In genomic region chr19:6565136-6565535, GRCm38 (mm10) we compare ENCODE assay signal across 12 mouse cellular contexts.
"Had no signal": no experiment of that assay in that cellular context is flagged by ENCODE, and none has a peak within 500 bp of the region (broad histone marks: within the 10 kb centered on the region; RNA-seq: fewer than 3 reads in every experiment).

No protein-coding gene starts in this region.

- DNase-seq: gastrocnemius, postnatal 10 days; gastrocnemius, postnatal 25 days; heart, adult 18-20 months; heart, postnatal 10 days; heart, postnatal 4 days; kidney, adult 18-20 months; kidney, adult 8-10 months; kidney, postnatal 10 days; kidney, postnatal 4 days; liver; liver, embryonic 13.5 days; liver, postnatal 0 days had no signal
